Mouse (Mus musculus): ENCODE measurements around the gene Cpn1.
A peak's percentile ranks its signal among the peaks of the same experiment; 100 is the strongest.
"Not testable (repeated sequence)": the region's sequence is repeated elsewhere in the genome, so short reads cannot be mapped to it uniquely, and the experiment has no call there.

Cpn1 gene

DNA sequence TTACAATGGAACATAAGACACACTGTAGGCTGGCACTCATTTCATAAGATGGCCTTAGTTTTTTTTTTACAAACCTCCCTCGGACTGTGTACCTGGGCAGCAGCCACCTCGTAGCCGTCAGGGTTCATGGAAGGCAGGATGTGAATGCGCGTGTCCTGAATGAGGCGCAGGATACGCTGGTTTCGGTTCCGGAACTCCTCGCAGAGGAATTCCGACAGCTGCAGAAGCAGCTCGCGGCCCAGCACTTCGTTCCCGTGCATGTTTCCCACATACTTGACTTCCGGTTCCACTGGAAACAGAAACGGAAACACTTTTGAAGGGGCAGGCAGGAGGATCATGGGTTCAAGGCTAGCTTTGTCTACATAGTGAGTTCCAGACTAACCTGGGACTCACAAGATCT lies 5.6 kb downstream of the Cpn1 start:
- DNase-seq: no peak

DNA sequence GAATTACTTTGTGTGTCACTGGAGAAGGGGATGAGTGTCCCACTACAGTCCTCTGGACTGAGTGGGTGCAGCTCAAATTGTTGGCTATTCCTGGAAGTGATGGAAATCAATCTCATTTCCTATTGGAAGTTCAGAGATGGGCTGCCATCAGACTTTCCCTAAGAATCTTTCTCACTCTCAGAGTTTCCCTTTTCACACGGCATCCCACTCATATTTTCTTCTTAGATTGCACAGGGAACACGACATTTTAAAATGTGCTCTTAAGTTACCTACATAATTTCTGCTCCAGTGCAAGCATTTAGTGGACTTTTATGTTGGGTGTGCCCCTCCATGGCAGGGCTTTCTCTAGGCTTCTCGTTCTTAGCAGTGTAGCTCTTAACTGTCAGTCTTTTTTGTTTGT lies 8.6 kb downstream of the Cpn1 start:
- DNase-seq: no peak

DNA sequence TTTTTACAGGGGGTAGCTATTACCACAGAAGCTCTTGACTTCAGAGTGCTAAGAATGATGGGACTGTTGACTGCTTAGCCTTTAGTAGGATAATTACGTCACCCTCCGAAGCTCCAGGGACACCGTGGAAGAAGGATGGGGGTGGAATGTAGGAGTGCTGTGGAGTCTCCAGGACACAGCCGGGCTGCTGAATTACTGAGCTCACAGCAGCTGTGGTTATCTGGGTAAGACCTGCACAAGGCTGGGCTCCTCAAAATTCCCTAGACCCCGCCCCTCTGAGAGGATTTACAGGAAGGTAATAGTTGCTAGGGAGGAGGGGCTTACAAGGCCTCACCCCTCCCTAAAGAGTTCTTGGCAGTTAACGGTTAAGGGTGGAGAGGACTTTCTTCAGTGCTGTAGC lies 9.7 kb downstream of the Cpn1 start:
- no peak for DNase-seq

DNA sequence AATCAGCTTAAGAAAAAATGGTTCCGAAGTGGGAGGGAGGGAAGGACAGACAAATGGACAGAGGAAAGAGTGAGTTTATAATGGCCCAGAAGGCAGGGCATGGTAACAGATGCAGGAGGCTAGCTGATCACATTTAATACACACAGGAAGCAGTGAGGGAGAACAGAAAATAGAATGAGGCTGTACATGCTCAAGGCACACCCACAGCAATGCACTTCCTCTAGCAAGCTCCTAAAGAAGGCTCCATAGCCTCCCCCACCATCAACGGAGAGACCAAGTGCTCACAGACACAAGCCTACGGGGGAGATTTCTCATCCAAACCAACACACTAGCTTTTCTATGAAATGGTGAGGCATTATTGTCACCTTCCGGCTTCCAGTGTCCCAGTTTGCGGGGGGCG lies 12.1 kb downstream of the Cpn1 start:
- no peak for DNase-seq

DNA sequence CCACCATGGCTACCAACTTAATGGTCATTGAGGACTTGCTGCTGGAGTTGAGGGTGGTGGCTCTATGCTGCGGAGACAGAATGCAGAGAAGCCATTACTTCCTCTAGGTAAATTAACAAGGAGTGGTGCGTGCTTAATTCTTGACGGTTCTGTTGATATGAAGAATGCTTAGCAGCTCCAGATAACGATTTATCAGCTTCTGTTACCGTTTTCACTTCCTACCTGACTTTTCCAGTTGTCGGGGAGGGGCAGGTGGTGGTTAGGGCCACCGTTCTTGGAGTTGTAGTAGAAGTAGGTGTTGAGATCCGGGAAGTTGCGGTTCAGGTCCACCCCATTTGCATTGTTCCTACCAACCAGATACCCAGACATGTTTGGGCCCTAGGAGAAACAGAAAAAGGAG lies 12.6 kb downstream of the Cpn1 start:
- DNase-seq: no peak

DNA sequence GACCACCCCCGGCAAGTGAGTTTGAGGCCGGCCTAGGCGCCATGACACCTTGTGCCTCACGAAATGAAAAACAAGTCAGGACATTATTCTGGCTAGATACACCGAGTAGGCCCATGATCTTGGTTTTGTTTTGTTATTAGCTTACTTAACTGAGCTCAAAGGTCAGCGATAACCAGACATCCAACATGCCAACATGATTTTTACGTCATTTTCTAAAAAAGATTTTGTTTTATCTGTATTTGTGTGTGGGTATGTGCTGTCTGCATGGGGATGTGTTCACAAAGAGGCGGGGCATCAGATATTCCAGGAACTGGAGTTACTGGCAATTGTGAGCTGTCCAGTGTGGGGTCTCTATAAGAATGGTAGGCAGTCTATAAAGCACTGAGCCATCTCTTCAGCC lies 14.2 kb downstream of the Cpn1 start:
- no peak for DNase-seq

DNA sequence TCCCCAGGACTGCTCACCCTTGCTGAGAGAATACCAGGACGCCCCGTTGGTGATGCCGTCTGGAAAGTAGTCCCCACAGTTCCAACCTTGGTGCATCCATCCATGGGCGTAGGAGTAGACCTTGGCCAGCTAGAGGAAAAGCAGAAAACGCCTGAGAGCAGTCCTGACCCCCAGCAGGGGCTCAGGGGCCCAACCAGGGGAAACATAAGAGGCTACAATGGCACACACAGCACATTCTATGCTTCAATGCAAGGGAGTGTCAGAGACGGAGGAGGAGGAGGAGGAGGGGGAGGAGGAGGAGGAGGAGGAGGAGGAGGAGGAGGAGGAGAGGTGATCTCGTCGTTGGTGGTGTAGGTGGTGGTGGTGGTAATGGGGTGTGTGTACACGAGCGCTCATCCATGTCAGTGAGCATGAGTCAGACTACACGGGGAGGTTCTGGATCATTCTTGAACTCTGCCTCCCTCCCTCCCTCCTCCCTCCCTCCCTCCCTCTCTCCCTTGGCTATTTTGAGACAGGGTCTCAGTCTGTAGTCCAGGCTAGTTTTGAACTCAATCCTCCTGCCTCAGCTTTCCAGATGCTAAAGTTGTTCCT lies 17.8 kb downstream of the Cpn1 start:
- no peak for DNase-seq

DNA sequence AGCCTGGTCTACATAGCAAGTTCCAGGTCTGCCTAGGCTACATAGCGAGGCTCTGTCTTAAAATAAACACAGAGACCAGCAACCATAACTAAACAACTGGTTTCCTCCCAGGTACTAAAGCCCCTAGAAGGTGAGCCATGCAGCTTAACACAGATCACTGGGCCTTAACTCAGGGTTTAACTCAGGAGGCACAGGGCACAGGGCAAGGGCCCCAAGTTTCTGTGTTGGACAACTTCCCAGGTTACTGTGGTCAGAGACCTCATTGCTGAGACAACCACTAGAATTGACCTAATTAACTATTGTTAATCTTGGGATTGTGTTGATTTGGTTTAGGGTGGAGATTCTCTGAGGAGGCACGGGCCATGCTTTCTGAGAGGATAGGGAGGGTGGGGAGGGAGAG lies 19.9 kb downstream of the Cpn1 start:
- no peak for DNase-seq

DNA sequence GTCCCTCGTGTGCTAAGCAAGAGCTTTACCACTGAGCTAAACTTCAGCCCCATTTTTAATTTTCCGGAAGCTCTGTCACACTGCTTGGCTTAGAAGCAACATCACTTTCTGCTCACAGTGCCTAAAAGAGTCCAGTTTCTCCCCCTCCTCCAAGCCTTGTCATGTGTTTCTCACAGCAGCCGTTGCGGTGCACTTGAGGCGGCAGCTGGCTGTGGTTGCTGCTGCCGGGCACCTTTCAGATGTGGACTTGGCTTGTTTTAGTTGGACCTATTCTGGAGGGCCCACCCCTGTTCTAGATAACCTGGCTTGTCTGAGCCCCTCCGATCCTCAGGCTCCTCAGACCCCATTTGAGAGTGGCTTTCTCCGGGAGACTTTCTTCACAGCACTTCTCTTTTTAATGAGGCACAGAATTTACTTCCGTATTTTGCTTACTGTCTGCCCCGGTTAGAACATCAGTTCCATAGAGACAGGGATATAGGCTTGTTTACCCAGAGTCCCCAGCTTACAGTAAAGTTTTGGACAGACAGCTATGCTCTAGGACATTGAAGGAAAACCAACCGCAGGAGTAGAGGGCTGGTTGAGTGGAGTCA lies 20.8 kb downstream of the Cpn1 start:
- no peak for DNase-seq

DNA sequence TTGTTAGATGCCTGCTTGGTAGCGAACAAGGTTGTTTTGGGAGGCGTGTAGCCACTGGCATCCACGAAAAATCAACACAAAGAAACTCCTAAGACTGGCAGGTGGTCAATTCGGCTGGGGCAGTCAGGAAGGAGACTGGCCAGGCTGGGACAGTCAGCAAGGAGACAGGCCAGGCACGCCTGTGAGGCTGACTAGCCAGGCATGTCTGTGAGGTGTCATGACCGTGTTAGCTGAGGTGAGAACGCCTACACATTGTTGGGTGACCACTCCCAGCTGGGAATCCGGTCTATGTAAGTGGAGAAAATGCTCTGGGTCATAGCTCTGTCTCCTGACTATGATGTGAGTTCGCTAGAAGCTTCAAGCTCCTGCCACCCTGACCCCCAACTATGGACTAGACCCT lies 23.6 kb downstream of the Cpn1 start:
- no peak for DNase-seq

DNA sequence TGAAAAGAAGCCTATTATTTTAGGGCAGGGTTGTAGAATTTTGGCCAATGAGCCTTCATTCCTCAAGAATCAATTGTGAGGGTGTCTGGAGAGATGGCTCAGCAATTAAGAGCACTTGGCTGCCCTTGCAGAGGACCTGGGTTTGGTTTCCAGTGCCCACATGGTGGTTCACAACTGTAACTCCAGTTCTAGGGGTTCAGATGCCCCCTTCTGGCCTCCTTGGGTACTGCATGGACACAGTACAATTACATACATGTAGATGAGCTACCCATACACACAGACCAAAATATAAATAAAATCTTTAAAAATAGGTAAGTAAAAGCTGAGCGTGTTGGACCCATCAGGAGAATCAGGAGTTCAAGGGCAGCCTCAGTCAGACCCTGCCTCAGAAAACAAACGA lies 25.2 kb downstream of the Cpn1 start:
- DNase-seq: no peak

DNA sequence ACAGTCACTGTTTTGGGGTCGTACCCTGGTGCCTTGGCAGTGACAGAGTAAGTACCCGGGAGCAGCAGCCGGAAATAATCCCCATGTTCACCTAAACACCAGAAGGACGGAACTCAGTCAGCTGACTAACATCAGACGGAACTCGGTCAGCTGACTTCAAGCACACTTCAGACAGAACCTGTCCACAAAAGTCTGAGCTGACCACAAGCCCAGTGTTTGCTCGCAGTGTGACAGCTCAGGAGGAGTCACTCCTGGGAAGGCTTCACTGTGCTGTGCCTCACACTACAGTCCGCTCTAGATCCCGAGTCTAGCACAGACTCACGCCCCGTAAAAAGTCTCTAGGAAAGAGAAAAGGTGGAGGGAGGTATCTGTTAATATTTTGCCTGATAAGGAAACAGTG lies 26.3 kb downstream of the Cpn1 start:
- DNase-seq: no peak

DNA sequence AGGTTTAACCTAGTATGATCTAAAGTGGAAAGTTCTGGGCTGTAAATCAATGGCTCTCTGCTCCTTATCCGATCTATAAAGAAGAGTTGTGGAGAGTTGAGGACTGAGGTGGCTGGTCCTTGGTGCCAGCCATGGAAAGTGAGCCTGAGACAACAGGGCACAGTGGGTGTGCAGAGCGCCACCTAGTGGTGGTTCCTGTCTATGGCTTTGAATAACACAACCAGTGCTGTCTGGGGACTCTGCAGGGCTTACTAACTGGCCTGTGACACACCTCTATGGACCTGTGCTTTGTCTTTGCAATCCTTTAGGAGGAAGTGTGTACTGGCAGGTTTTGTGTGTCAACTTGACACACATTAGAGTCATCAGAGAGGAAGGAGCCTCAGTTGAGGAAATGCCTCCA lies 27.2 kb downstream of the Cpn1 start:
- peak; percentile 70 for DNase-seq

DNA sequence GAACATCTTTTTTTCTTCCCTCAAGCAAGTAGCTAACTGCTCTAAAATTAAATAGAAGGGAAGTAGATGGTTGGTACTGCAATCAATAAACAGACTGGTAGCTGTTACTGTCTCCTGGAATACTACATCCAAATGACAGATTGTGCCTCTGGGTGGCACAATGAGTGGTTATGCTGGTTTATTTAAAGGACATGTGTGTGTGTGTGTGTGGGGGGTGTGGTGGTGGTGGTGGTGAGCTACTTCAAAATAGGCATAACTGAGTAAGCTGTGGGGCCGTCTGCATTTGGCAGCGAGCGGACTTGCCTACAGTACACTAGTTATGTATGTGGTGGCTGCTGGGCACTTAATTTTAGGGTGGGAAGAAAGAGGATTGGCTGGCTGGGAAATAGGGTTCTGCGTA lies 28.5 kb downstream of the Cpn1 start:
- DNase-seq: peak; percentile 12

DNA sequence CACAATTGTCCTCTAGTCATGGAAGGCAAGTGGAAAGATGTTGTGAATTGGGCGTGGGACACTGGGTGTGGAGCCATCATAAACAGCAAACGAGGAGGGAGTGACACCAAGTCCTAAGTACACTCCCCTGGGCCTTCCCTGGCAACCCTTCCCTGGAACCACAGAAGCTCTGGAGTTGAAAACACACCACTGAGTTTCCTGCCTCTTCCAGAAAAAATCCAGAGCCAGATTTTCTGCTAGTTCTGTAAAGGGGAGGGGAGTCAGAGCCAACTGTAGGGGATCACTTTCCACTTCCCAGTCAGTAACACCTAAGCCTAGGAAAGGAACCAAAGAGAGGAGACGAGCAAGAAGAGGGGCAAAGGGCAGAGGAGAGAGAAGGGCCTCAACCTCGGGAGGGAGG lies 29.0 kb downstream of the Cpn1 start:
- no peak for DNase-seq

DNA sequence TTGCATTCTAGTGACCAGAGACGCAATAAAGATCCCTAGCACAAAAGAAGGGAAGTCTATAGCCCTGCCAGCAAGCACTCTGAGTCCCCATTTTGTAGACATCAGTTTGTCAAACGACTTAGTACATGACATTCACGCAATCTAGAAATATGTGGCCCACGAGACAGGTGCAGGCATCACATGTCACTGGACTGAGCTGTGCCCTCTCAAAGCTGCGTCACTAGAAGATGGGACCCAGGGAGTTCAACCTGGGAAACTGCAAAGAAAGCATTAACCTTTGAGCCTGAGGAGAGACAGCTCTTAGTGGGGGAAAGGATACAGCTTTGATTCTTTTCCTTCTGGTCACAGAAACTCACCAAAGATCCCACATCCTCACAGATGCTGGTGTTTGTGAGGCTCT lies 31.1 kb downstream of the Cpn1 start:
- no peak for DNase-seq

DNA sequence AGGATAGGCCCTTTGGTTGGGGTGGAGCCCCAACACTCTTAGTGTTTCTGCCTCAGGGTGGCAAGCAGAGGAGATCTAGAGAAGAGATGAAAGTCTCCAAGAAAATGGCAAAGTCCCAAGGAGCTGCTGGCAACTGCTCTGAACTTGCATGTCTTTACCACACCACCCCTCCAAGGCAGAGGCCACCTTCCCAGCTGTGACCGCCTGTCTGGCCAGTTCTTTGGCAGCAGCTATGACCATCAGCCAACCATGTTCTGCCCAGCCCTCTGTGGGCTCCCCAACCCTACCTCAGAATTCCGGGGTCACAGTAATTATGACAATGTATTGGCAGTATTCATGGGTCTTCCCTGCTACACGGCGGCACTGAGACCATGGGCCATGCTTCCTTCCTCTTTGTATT lies 31.5 kb downstream of the Cpn1 start:
- no peak for DNase-seq

DNA sequence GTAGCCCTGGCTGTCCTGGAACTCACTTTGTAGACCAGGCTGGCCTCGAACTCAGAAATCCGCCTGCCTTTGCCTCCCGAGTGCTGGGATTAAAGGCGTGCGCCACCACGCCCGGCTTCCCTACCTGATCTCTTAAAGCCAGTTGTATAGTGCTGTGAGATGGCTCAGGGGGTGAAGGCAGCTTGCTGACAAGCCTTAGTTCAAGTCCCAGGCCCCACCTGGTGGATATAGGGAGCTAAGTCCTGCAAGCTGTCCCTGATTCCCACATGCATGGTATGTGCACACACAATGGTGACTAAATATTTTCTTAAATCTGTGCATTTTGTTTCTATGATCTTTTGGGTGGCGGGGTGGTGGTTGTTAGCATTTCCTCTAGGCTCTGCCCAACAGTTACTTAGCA lies 33.4 kb downstream of the Cpn1 start:
- not testable (repeated sequence) for DNase-seq

DNA sequence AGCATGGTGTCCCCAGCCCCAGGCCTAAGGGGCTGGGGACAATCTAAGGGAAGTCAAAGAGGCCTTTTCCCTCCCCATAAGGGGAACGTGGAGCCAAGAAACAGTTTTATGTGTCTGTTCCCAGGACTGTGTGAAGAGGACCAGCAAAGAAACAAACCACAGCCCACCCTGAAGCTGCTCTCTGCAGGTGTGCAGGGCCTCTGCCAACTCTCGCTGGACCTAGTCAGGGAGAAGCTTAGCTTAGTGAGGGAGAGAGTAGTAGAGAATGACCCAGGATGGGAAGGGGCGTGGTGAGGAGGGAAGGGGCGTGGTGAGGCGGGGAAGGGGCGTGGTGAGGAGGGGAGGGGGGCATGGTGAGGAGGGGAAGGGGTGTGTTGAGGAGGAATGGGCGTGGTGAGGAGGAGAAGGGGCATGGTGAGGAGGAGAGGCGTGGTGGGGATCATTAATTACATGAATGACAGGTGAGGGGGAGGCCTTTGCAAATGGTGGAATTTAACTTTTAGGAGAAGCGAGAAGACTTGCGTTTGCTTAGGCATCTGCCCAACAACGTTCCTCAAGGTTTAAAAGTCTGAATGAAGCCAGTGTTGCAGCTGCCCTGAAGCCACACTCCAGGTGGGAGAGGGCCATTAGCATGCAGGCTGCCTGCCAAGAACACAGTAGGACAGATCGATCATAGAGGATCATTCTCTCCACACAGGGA lies 37.1 kb downstream of the Cpn1 start:
- DNase-seq: no peak

DNA sequence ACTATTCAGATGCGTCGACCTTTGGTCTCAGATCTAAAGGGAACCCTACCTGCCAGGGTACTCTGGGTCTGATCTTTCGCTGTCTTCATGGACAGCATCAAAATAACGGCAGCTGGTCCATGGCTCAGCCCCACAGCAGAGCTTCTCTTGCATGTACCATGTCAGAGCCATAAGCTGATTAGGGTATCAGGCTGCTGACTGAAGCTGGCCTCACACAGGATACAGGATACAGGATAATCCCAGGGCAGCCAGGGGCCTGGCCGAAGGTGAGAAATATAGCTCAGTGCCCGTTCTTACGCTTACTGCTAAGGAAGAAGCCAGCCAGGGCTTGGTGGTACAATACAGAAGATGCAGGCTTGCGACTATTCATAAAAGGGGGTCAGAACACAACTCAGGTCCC lies 41.8 kb downstream of the Cpn1 start:
- DNase-seq: no peak

DNA sequence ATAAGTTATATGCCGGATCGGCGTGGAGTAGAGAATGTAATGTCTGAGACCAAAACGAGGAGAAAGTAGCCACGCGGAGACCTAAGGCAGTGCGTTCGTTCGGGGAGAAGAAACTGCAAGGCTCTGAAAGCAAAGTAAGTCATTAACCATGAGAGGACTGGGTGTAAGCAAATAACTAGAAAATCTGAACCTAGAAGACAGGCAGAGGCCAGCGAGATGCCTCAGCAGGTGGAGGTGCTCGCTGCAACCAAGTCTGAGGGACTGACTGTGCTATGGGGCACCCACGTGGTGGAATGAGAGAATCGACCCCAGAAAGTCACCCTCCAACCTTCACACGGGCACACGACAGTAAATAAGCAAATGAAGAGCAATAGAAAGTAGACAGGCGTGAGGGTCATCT lies 43.3 kb downstream of the Cpn1 start:
- no peak for DNase-seq

DNA sequence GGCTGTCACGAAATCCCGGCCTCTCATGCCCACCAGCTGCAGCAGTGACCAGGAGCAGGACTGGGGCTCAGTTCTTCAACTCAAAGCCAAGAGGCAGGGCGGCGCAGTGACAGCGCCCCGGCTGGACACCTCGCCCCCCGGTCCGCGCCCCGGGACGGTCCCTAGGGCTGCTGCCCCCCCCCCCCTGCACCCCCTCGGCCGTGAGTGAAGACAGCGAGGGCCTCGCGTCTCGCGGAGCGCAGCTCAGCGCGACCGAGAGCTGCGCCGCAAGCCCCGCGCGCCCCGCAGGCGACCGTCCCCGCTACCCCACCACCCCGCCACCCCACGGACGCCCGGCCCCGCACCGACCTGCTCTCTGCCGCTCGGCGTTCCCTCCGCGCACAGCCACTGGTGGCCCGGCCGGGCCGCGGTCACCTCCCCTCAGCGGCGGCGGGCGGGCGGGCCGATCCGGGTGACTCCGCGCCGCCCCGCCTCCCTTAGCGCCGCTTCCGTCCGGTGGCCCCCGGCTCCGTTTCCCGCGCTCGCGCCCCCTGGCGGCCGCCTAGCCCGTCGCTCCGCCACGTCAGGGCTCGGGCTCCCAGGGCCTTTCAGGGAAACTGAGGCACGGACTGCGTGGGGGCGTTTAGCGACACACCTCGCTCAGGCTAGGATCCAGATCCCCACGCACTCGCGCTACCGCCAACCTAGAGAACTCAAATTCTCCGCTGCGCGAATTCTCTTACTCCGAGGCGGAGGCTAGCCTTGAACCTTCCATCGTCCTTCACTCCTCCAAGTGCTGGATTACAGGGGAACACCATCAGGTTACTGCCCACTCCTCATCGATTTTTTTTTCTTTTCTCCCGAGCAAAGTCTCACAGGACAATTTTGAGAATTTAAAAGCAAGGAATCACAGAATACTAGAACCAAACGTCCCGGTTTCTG lies 46.3 kb downstream of the Cpn1 start, which contains the start of gene Dnmbp:
TSS of gene Dnmbp (minus strand) at position 423 of the 921 bp plus-strand sequence.
- DNase-seq: peak; percentile 95

DNA sequence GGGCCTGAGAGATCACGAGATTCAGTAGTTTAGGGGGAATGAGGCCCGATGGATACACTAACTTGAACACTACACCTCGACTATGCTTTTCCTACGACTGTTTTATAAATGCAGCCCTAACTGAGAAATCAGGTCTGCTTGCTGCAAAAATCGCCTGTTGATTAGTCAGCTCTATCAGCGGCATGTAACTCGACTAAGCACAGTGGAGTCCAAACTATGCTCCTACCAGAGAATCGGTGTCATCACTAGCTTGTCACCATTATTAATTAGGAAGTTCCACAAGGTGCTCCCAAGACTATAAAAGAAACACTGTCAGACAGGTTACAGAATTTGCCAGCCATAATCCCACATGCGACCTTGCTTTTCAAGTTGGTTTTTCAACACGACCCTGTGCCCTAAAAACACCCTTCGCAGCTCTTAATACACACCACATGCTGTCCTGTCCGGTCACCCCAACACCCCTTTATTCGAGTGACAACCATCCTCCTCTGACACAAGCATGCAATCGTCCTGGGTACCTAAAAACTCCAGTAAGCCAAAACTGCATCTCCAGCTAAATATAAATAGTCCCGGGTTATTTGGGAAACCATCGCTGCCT lies 47.1 kb downstream of the Cpn1 start:
- DNase-seq: no peak
